Mouse (Mus musculus) embryonic facial prominence, embryonic 14.5 days (tissue): ENCODE data around the gene Aldh3a2. TPM values are rescaled to one million over a fixed set of nuclear protein-coding genes. Genes with fewer than 3 reads are reported as not detected.

ENCODE experiments used
- ATAC-seq: fragments of 200-750 bp; cut with Nextera tagmentation; 2 replicates; pipeline ENCODE4 v1.8.0; 2017; ENCODE audit warnings: low read depth, moderate number of reproducible peaks, moderate TSS enrichment
- DNase-seq: peaks from one replicate; pipeline ENCODE4 v3.0.0-alpha.2; 2015; ENCODE audit warnings: low spot score
- H3K27ac ChIP-seq: fragments of 300-500 bp; sonication (generic); replicated peaks from 2 replicates; pipeline ENCODE4 v1.5.1; 2014; ENCODE audit warnings: low read depth, mild to moderate bottlenecking, low read length, moderate library complexity
- H3K27me3 ChIP-seq: fragments of 300-500 bp; sonication (generic); replicated peaks from 2 replicates; pipeline ENCODE4 v1.6.1; 2014; ENCODE audit warnings: low read length; ENCODE audit not compliant: control insufficient read depth, insufficient read depth
- H3K36me3 ChIP-seq: fragments of 300-500 bp; sonication (generic); 2 replicates; pipeline ENCODE4 v1.6.1; 2014; ENCODE audit warnings: low read length, mixed read lengths; ENCODE audit not compliant: control insufficient read depth, insufficient read depth
- H3K4me1 ChIP-seq: fragments of 300-500 bp; sonication (generic); 2 replicates; pipeline ENCODE4 v1.6.1; 2014; ENCODE audit warnings: antibody characterized with exemption, low read length; ENCODE audit not compliant: control insufficient read depth, insufficient read depth
- H3K4me2 ChIP-seq: fragments of 300-500 bp; sonication (generic); 2 replicates; pipeline ENCODE4 v1.6.1; 2014; ENCODE audit warnings: low read depth, mild to moderate bottlenecking, low read length, moderate library complexity, mixed read lengths
- H3K4me3 ChIP-seq: fragments of 300-500 bp; sonication (generic); 2 replicates; pipeline ENCODE4 v1.5.1; 2014; ENCODE audit warnings: low read depth, mild to moderate bottlenecking, low read length
- H3K9ac ChIP-seq: fragments of 300-500 bp; sonication (generic); 2 replicates; pipeline ENCODE4 v1.6.1; 2014; ENCODE audit warnings: low read depth, mild to moderate bottlenecking, low read length, moderate library complexity, mixed read lengths
- H3K9me3 ChIP-seq: fragments of 300-500 bp; sonication (generic); 2 replicates; pipeline ENCODE4 v1.6.1; 2016; ENCODE audit warnings: low read length; ENCODE audit not compliant: control insufficient read depth
- WGBS: fragments of 180-500 bp; shearing (Covaris S2); extraction: QIAGEN DNeasy Blood & Tissue Kit; methylation state at CpG from one replicate; pipeline ENCODE4 v1.1.7; 2014; 5-methylcytosine and 5-hydroxymethylcytosine counted together
- polyA plus RNA-seq: library from polyadenylated mRNA; unstranded; fragments of >200 nt; fragmentation: Nextera tagmentation; extraction: Ambion mirVana; gene quantifications from 2 replicates; pipeline ENCODE4 v1.2.1, GENCODE M21; 2014

Aldh3a2 gene
- polyA plus RNA-seq, 1 experiment from 2014 or later = 36.4 TPM

GRCm38 (mm10) chr11:61228406-61228805 lies 38.9 kb downstream of the Aldh3a2 start:
- Histone ChIP-seq H3K4me1 (peaks cover 6% of the 10 kb centered on the region; the same call in 1 of the 2 replicates), H3K9me3 (no peaks in the 10 kb centered on the region), H3K4me2 (no peak overlapping the region), H3K27me3 (no peaks in the 10 kb centered on the region), H3K4me3 (no peak overlapping the region), H3K27ac (no peak overlapping the region), H3K9ac (no peak overlapping the region), H3K36me3 (no peaks in the 10 kb centered on the region)
- ATAC-seq (no peak), DNase-seq (no peak)
- 70% methylated on average over 3 of the region's 3 CpGs for WGBS

DNA sequence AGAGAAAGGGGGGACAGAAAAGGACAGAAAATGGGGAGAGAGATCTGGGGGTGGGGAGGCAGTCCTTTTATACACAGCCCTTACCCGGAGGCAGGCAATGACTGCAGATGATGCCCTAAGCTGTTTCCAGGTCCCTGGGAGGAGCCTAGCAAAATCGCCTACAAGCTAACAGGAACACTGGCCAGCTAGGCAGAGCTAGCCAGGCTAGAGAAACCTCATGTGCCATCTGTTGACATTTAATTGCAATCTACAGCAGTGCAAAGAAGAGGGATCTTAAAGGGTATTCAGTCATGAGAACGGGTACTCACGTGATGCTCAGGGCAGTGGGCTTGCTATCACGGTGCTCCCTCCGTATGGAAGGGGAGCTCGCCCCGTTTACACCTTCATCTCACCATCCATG lies 39.4 kb downstream of the Aldh3a2 start:
- no peak overlapping the region for H3K27ac ChIP-seq
- no peaks in the 10 kb centered on the region for H3K27me3 ChIP-seq
- H3K9ac ChIP-seq = no peak overlapping the region
- no peaks in the 10 kb centered on the region for H3K36me3 ChIP-seq
- DNase-seq (no peak), ATAC-seq (no peak)
- H3K4me2 ChIP-seq = no peak overlapping the region
- H3K9me3 ChIP-seq = no peaks in the 10 kb centered on the region
- H3K4me1 ChIP-seq = peaks cover 6% of the 10 kb centered on the region; the same call in 1 of the 2 replicates
- 88% methylated on average over 8 of the region's 8 CpGs for WGBS
- H3K4me3 ChIP-seq = no peak overlapping the region

GRCm38 (mm10) chr11:61225941-61226412 lies 41.3 kb downstream of the Aldh3a2 start:
- Histone ChIP-seq H3K36me3 (no peaks in the 10 kb centered on the region), H3K4me1 (no peaks in the 10 kb centered on the region), H3K9ac (no peak overlapping the region), H3K27me3 (no peaks in the 10 kb centered on the region), H3K27ac (no peak overlapping the region), H3K4me2 (no peak overlapping the region), H3K9me3 (no peaks in the 10 kb centered on the region), H3K4me3 (no peak overlapping the region)
- 72% methylated on average over 6 of the region's 6 CpGs for WGBS
- peak; percentile 9 for DNase-seq
- ATAC-seq = no peak

- no peaks in the 10 kb centered on the region for H3K4me1 ChIP-seq
- no peak overlapping the region for H3K4me3 ChIP-seq
- H3K27me3 ChIP-seq = no peaks in the 10 kb centered on the region
- no peaks in the 10 kb centered on the region for H3K9me3 ChIP-seq
- 77% methylated on average over 4 of the region's 4 CpGs for WGBS
- no peak overlapping the region for H3K27ac ChIP-seq
- no peaks in the 10 kb centered on the region for H3K36me3 ChIP-seq
- no peak for ATAC-seq
- no peak for DNase-seq
- no peak overlapping the region for H3K9ac ChIP-seq
- no peak overlapping the region for H3K4me2 ChIP-seq
Measured at GRCm38 (mm10) chr11:61225511-61225910, 41.8 kb downstream of the Aldh3a2 start.

GRCm38 (mm10) chr11:61224907-61225306 lies 42.4 kb downstream of the Aldh3a2 start:
- H3K27ac ChIP-seq = no peak overlapping the region
- H3K4me3 ChIP-seq = no peak overlapping the region
- H3K9me3 ChIP-seq = no peaks in the 10 kb centered on the region
- no peak overlapping the region for H3K9ac ChIP-seq
- no peak overlapping the region for H3K4me2 ChIP-seq
- H3K4me1 ChIP-seq = no peaks in the 10 kb centered on the region
- H3K36me3 ChIP-seq = no peaks in the 10 kb centered on the region
- WGBS = 83% methylated on average over 10 of the region's 10 CpGs
- H3K27me3 ChIP-seq = no peaks in the 10 kb centered on the region
- DNase-seq (no peak), ATAC-seq (no peak)

DNA sequence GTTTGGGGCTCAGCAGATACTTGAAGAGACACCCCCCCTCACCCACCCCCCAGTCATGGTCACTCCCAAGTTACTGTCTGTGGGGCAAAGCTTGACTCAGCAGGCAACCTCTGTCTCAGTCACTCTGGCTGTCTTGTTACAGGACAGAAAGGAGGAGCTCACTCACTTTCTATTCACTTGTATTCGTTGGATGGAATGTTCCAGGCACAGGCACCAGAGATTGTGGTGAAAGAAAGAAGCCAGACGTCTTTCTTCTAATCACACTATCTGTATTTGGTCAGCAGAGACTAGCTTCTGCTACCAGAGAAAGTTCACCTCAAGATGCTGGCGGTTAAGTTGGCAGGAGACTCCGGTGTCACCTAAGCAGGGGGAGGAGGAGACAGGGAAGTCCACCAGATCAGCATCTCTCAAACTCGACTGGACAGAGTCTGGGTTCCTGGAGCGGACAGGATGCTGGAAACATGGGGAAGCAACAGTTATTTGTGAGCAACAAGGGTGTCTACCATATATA lies 43.0 kb downstream of the Aldh3a2 start:
- no peak overlapping the region for H3K4me2 ChIP-seq
- 78% methylated on average over 6 of the region's 6 CpGs for WGBS
- no peak for DNase-seq
- H3K9me3 ChIP-seq = no peaks in the 10 kb centered on the region
- no peak for ATAC-seq
- H3K27ac ChIP-seq = no peak overlapping the region
- H3K36me3 ChIP-seq = no peaks in the 10 kb centered on the region
- no peak overlapping the region for H3K4me3 ChIP-seq
- H3K9ac ChIP-seq = no peak overlapping the region
- no peaks in the 10 kb centered on the region for H3K4me1 ChIP-seq
- H3K27me3 ChIP-seq = no peaks in the 10 kb centered on the region

DNA sequence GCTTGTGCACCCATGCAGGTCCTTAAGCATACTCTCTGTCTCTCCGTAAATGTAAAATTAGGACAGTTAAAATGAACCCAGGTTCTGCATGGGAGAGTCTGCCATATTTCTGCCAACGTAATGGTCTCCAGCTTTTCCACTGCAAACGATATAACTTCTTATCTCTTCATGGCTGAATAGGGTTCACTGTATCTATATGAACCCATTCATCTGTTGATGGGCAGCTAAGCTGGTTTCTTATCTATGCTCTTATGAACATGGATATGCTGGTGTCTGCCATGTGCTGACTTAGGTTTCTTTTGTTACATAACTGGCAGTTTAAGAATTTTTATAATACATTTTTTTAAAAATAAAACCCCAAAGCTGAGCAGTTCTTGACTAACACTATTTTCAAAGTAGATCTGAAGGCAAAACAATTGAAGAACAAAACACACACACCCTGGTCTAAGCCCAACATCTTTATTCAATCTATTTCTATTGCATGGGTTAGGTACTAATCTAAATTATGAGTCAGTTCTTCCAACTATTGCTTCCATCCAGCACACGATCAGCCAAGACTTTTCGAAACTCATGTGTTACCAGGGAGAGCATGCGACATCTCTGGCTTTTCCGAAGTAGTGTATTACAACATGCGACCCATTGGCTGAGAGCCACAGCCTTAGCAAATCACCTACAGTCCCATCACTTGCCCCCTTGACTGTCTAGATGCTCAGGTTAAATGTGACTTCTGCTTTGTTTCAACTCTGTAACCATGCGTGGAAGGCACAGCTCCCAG lies 44.1 kb downstream of the Aldh3a2 start:
- WGBS = 87% methylated on average over 9 of the region's 9 CpGs
- no peak for ATAC-seq
- Histone ChIP-seq H3K4me1 (no peaks in the 10 kb centered on the region), H3K27me3 (no peaks in the 10 kb centered on the region), H3K9me3 (no peaks in the 10 kb centered on the region), H3K36me3 (no peaks in the 10 kb centered on the region), H3K27ac (no peak overlapping the region), H3K4me3 (no peak overlapping the region), H3K4me2 (no peak overlapping the region), H3K9ac (no peak overlapping the region)
- DNase-seq = peak; percentile 27

- WGBS = 60% methylated on average over 1 of the region's 1 CpGs
- H3K4me1 ChIP-seq = no peaks in the 10 kb centered on the region
- no peaks in the 10 kb centered on the region for H3K27me3 ChIP-seq
- no peaks in the 10 kb centered on the region for H3K36me3 ChIP-seq
- ATAC-seq (no peak), DNase-seq (no peak)
- no peak overlapping the region for H3K9ac ChIP-seq
- H3K4me3 ChIP-seq = no peak overlapping the region
- H3K9me3 ChIP-seq = no peaks in the 10 kb centered on the region
- H3K27ac ChIP-seq = no peak overlapping the region
- no peak overlapping the region for H3K4me2 ChIP-seq
Measured at GRCm38 (mm10) chr11:61222007-61222406, 45.3 kb downstream of the Aldh3a2 start.
